Mouse (Mus musculus) bone marrow, adult 2 months (tissue): ENCODE measurements around the gene Glt28d2. TPM values are rescaled to one million over a fixed set of nuclear protein-coding genes. Genes with fewer than 3 reads are reported as not detected.

Experiments used
- H3K27ac ChIP-seq: fragments of 200-500 bp; 2 replicates; pipeline ENCODE4 v1.5.1; 2012; ENCODE audit warnings: low read depth, mild to moderate bottlenecking, control low read depth, inconsistent platforms, low read length; ENCODE audit not compliant: control insufficient read depth, poor library complexity, insufficient read depth
- H3K4me1 ChIP-seq: fragments of 200-500 bp; 2 replicates; pipeline ENCODE4 v1.6.1; 2011; ENCODE audit warnings: low read length; ENCODE audit not compliant: control insufficient read depth, insufficient read depth
- H3K4me3 ChIP-seq: fragments of 200-500 bp; replicated peaks from 2 replicates; pipeline ENCODE3; 2011; ENCODE audit warnings: mild to moderate bottlenecking, low read depth, low read length, control low read depth; ENCODE audit not compliant: control insufficient read depth
- CTCF ChIP-seq: fragments of 200-500 bp; IDR thresholded peaks from 2 replicates; pipeline ENCODE4 v1.5.1; 2011; ENCODE audit warnings: low read length, control low read depth; ENCODE audit not compliant: control insufficient read depth, insufficient read depth
- POLR2A ChIP-seq: fragments of 200-500 bp; IDR thresholded peaks from 2 replicates; pipeline ENCODE4 v1.6.1; 2011; ENCODE audit warnings: low read depth, mild to moderate bottlenecking, control low read depth, low read length, borderline replicate concordance; ENCODE audit not compliant: control insufficient read depth
- WGBS: fragments of 180-500 bp; shearing (Covaris S2); methylation state at CpG from one replicate; pipeline ENCODE4 v1.1.7; 2018; 5-methylcytosine and 5-hydroxymethylcytosine counted together
- polyA plus RNA-seq: library from polyadenylated mRNA; stranded (reverse); fragments of >200 nt; gene quantifications from 2 replicates; pipeline ENCODE4 v1.2.4, GENCODE M21; 2011; ENCODE audit warnings: low replicate concordance; ENCODE audit not compliant: missing spikeins, insufficient read depth, insufficient read length

The Glt28d2 gene
- polyA plus RNA-seq = not detected in 2 replicates

DNA sequence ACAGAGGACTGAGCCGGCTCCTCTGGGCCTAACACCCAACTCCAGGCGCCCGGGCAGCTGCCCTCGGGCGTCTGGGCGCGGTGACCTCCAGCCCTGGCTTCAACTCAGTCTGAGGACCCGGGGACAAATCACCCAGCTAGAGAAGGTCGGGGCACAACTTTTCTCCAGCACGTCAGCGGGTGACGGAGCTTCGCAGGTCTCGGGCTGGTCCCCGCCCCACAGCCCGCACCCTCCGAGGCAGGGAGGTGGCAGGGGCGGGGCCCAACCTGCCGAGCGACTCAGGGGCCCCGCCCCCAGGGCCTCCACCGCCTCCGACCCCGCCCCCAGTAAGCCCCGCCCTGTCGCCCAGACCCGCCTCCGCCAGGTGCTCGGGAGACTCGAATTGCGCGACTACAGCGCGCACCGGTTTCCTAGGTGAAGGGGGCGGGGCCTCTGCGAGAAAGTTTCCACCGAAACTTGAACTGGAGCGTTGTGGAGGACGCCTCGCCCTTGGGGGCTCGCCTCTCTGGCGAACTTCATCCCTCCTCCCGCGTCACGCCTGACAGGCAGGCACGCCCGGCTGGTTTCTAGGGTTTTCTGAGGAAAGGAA, at the start of gene Glt28d2, which contains the start of gene Gm37240:
Gene Glt28d2, minus strand, starts transcription at position 278 of the 589 bp plus-strand sequence.
Gene Gm37240, minus strand, starts transcription at position 280 of the 589 bp plus-strand sequence.
- no peak within 1 kb of the TSS; the same call in 1 of the 2 replicates for H3K27ac ChIP-seq
- WGBS = 2% methylated on average over 48 of the region's 48 CpGs
- TF ChIP-seq CTCF (no peak), POLR2A (no peak)
- H3K4me1 ChIP-seq = peaks cover 2% of the 10 kb centered on the region; the same call in 1 of the 2 replicates
- peak within 1 kb of the TSS; percentile 54 for H3K4me3 ChIP-seq

DNA sequence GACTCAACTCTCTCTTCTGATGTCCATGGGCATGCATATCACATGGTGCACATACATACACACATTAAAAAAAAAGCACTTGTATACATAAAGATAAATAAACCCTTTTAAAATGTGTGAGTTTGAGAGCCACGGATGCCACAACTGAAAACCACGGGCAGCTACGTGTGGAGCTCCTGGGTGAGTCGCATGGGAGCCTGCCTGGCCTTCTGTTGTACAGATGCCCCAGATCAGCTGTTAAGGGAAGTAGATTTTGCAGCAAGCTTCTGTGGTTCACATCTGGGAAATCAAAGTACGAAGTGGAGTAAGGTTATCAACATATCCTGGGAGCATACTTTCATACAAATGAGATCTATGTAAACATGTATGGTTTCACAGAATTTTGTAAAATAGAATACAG, 46.3 kb upstream of the Glt28d2 start:
- no peak for TF ChIP-seq CTCF
- no peak for TF ChIP-seq POLR2A
- 56% methylated on average over 5 of the region's 5 CpGs for WGBS
- Histone ChIP-seq H3K27ac (no peak overlapping the region), H3K4me1 (no peaks in the 10 kb centered on the region), H3K4me3 (no peak overlapping the region)

GRCm38 (mm10) chr3:85931859-85932258, 44.5 kb upstream of the Glt28d2 start:
- H3K4me1 ChIP-seq = no peaks in the 10 kb centered on the region
- no peak for TF ChIP-seq POLR2A
- TF ChIP-seq CTCF = no peak
- no peak overlapping the region for H3K4me3 ChIP-seq
- H3K27ac ChIP-seq = no peak overlapping the region
- 73% methylated on average over 6 of the region's 6 CpGs for WGBS

GRCm38 (mm10) chr3:85930671-85931255, 43.4 kb upstream of the Glt28d2 start:
- H3K4me1 ChIP-seq = no peaks in the 10 kb centered on the region
- H3K27ac ChIP-seq = no peak overlapping the region
- no peak overlapping the region for H3K4me3 ChIP-seq
- 85% methylated on average over 11 of the region's 11 CpGs for WGBS
- TF ChIP-seq CTCF (no peak), POLR2A (no peak)

- Histone ChIP-seq H3K4me3 (no peak overlapping the region), H3K27ac (no peak overlapping the region), H3K4me1 (no peaks in the 10 kb centered on the region)
- no peak for TF ChIP-seq CTCF
- TF ChIP-seq POLR2A = no peak
- 50% methylated on average over 5 of the region's 5 CpGs for WGBS
Measured at GRCm38 (mm10) chr3:85929711-85930110, 42.4 kb upstream of the Glt28d2 start.

- H3K27ac ChIP-seq = no peak overlapping the region
- TF ChIP-seq POLR2A (no peak), CTCF (no peak)
- 85% methylated on average over 5 of the region's 5 CpGs for WGBS
- H3K4me3 ChIP-seq = no peak overlapping the region
- no peaks in the 10 kb centered on the region for H3K4me1 ChIP-seq
Measured at GRCm38 (mm10) chr3:85928140-85928611, 40.9 kb upstream of the Glt28d2 start.

- H3K4me1 ChIP-seq = no peaks in the 10 kb centered on the region
- H3K4me3 ChIP-seq = no peak overlapping the region
- WGBS = 86% methylated on average over 9 of the region's 9 CpGs
Measured at GRCm38 (mm10) chr3:85927296-85927695, 40.0 kb upstream of the Glt28d2 start.

DNA sequence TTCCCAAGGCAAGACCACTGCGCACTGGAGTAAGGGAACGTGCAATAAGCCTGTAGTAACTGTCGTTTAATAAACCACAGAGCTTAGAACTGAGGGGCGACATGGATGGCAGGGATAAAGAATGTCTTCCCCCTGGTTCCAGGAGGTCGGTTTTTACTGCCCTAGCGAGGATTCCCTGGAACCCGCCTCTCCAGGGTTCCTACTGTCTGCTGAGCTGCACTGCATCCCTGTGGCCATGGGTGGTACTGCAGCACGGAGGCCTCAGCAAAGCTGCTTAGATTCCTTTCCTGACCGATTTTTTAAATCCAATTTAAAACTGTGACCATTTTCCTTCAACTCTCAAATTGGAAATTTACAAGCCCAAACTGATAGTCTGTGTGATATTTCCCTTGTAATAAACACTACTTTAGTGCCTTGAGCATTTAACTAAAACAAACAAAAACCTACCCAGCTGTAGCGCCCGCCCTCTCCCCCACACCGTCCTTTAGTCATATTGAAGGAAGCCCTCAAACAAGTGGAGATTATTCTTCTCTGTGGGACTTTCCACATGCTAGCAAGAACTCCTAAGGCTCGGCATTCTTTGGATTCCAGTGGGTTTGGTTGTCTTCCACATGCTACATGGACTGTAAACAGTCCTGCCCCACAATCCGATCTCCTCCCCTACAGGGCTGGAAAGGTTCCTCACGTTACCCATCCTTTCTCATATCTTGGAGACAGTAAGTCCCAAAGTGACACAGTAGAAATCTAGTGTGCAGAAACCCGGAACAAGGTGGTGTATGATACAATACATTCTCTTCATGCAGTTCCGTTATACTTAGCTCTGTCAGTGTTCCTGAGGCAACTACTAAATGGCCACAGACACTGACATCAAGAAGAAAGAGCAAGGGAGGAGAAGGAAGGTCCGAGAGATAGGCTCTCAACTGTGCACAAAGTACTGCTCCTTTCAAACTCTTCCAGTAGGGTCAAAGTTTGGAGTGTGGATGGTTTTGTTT, 36.9 kb upstream of the Glt28d2 start:
- Histone ChIP-seq H3K4me3 (no peak overlapping the region), H3K4me1 (no peaks in the 10 kb centered on the region), H3K27ac (no peak overlapping the region)
- TF ChIP-seq CTCF = peak; percentile 82
- no peak for TF ChIP-seq POLR2A
- WGBS = 48% methylated on average over 18 of the region's 18 CpGs

More at GRCm38 (mm10) chr3:85927296-85927695, 40.0 kb upstream of the Glt28d2 start:
- TF ChIP-seq CTCF = no peak
- TF ChIP-seq POLR2A = no peak
- no peak overlapping the region for H3K27ac ChIP-seq
